Mouse (Mus musculus) E14TG2a.4 (cell line): ENCODE measurements around the gene Hjurp.

ENCODE experiments used
- H3K27me3 ChIP-seq: 2 replicates; pipeline ENCODE4 v1.6.1; 2014; ENCODE audit warnings: low read length, control low read depth; ENCODE audit not compliant: insufficient read depth
- H3K36me3 ChIP-seq: 2 replicates; pipeline ENCODE4 v1.6.1; 2014; ENCODE audit warnings: low read length, control low read depth; ENCODE audit not compliant: insufficient read depth
- H3K4me1 ChIP-seq: replicated peaks from 2 replicates; pipeline ENCODE4 v1.6.1; 2014; ENCODE audit warnings: low read depth, low read length, control low read depth
- H3K4me3 ChIP-seq: replicated peaks from 2 replicates; pipeline ENCODE4 v1.5.1; 2014; ENCODE audit warnings: mild to moderate bottlenecking, low read length
- H3K9me3 ChIP-seq: 2 replicates; pipeline ENCODE4 v1.6.1; 2014; ENCODE audit warnings: low read length, control low read depth
- CTCF ChIP-seq: conservative IDR thresholded peaks from 2 replicates; pipeline ENCODE4 v1.5.1; 2014; ENCODE audit warnings: low read length
- NANOG ChIP-seq: IDR thresholded peaks from 2 replicates; pipeline ENCODE4 v1.6.1; 2014; ENCODE audit warnings: borderline replicate concordance, low read length, mixed read lengths
- POU5F1 ChIP-seq: IDR thresholded peaks from 2 replicates; pipeline ENCODE4 v1.6.1; 2014; ENCODE audit warnings: low read length, borderline replicate concordance

Gene Hjurp

DNA sequence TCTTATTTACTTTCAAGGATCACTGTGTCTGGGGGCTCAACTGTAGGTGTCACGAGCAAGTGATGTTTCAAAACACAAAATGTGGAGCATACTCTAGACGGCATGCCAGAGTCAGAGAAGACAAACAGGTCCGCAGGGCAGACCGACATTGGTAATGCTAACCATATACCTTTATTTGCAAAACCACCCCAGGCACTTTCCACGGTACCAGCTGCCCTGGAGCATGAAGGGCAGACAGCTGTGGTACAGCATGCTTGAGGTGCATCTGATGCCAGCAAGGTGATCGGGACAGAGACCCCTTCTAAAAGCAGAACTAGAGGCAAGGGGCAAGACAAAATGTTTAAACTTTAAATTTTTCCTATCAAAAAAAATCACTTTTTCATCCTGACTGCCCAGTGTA is 14.5 kb downstream of the Hjurp start:
- Histone ChIP-seq H3K27me3 (peaks cover 5% of the 10 kb centered on the region), H3K4me3 (no peak overlapping the region), H3K4me1 (peaks cover 38% of the 10 kb centered on the region), H3K9me3 (peaks cover 77% of the 10 kb centered on the region), H3K36me3 (peaks cover 88% of the 10 kb centered on the region)
- no peak for TF ChIP-seq NANOG
- no peak for TF ChIP-seq POU5F1
- TF ChIP-seq CTCF, result no peak

DNA sequence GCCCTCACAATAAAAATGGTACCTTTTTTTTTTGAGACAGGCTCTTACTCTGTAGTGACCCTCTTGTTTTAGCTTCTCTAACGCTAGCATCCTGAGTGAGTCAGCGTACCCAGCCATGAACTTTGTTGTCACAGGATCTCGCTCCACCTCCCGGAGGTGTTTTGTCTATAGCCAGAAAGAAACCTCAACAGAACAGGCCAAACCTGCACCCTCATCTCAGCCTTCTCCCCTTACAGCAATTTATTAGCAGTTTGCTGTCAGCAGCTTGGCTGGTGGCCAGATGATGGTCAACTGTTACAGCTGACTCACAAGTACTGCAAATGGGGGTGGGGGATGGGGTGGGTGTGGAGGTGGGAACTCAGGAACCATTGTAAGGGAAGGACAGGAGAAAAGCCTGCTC is 15.2 kb downstream of the Hjurp start:
- TF ChIP-seq POU5F1, result no peak
- no peak for TF ChIP-seq CTCF
- TF ChIP-seq NANOG, result no peak
- Histone ChIP-seq H3K4me3 (no peak overlapping the region), H3K27me3 (peaks cover 11% of the 10 kb centered on the region), H3K4me1 (peaks cover 38% of the 10 kb centered on the region), H3K36me3 (peaks cover 80% of the 10 kb centered on the region), H3K9me3 (peaks cover 71% of the 10 kb centered on the region)

GRCm38 (mm10) chr1:88261706-88262105 is 15.7 kb downstream of the Hjurp start:
- Histone ChIP-seq H3K4me1 (peaks cover 38% of the 10 kb centered on the region), H3K4me3 (no peak overlapping the region), H3K27me3 (peaks cover 13% of the 10 kb centered on the region), H3K9me3 (peaks cover 67% of the 10 kb centered on the region), H3K36me3 (peaks cover 75% of the 10 kb centered on the region)
- TF ChIP-seq POU5F1 (no peak), CTCF (no peak), NANOG (no peak)

- H3K4me3 ChIP-seq, result no peak overlapping the region
- H3K4me1 ChIP-seq, result peaks cover 38% of the 10 kb centered on the region
- no peak for TF ChIP-seq CTCF
- no peak for TF ChIP-seq POU5F1
- no peak for TF ChIP-seq NANOG
- peaks cover 66% of the 10 kb centered on the region for H3K36me3 ChIP-seq
- H3K9me3 ChIP-seq, result peaks cover 58% of the 10 kb centered on the region
- peaks cover 21% of the 10 kb centered on the region for H3K27me3 ChIP-seq
These were observed 16.6 kb downstream of the Hjurp start for GRCm38 (mm10) chr1:88260604-88261377.

DNA sequence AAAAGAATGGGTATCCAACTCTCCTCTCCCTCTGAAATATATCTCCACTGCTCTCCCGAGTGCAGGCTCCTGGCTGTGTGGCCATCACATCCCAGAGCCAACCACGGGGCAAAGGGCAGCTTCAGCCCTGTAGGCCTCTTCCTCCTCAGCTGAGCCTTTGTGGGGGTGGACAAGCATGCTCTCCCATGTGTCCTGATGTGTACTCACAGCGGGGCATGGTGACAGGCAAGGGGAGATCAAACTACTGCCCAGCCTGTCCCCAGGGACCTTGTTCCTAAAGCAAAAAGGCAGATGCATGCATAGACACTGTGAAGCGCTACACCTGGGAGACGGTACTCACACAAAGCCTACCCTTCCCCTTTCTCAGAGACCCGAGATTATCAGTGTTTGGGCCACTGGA is 17.3 kb downstream of the Hjurp start:
- TF ChIP-seq CTCF (no peak), NANOG (no peak), POU5F1 (no peak)
- Histone ChIP-seq H3K36me3 (peaks cover 59% of the 10 kb centered on the region), H3K4me1 (peaks cover 37% of the 10 kb centered on the region), H3K9me3 (peaks cover 51% of the 10 kb centered on the region), H3K4me3 (no peak overlapping the region), H3K27me3 (peaks cover 27% of the 10 kb centered on the region)

GRCm38 (mm10) chr1:88259643-88260024 is 17.8 kb downstream of the Hjurp start:
- H3K27me3 ChIP-seq, result peaks cover 32% of the 10 kb centered on the region
- H3K4me1 ChIP-seq, result peaks cover 32% of the 10 kb centered on the region
- H3K36me3 ChIP-seq, result peaks cover 54% of the 10 kb centered on the region
- H3K9me3 ChIP-seq, result peaks cover 46% of the 10 kb centered on the region
- TF ChIP-seq NANOG (no peak), POU5F1 (no peak), CTCF (no peak)
- no peak overlapping the region for H3K4me3 ChIP-seq

- Histone ChIP-seq H3K9me3 (peaks cover 43% of the 10 kb centered on the region), H3K36me3 (peaks cover 49% of the 10 kb centered on the region), H3K4me3 (no peak overlapping the region), H3K4me1 (peaks cover 30% of the 10 kb centered on the region), H3K27me3 (peaks cover 33% of the 10 kb centered on the region)
- TF ChIP-seq NANOG (no peak), POU5F1 (no peak), CTCF (no peak)
These were observed 18.4 kb downstream of the Hjurp start for GRCm38 (mm10) chr1:88258881-88259642.

- TF ChIP-seq POU5F1, result no peak
- no peak for TF ChIP-seq NANOG
- no peak for TF ChIP-seq CTCF
- Histone ChIP-seq H3K27me3 (peaks cover 33% of the 10 kb centered on the region), H3K4me1 (peaks cover 24% of the 10 kb centered on the region), H3K36me3 (peaks cover 42% of the 10 kb centered on the region), H3K4me3 (no peak overlapping the region), H3K9me3 (peaks cover 37% of the 10 kb centered on the region)
These were observed 19.1 kb downstream of the Hjurp start for GRCm38 (mm10) chr1:88258361-88258760.

GRCm38 (mm10) chr1:88257681-88258080 is 19.8 kb downstream of the Hjurp start:
- TF ChIP-seq POU5F1 (0 out of 2 replicates have a peak, but pooled peaks have one; percentile 22), CTCF (no peak; the same call in 1 of the 2 replicates), NANOG (no peak)
- H3K9me3 ChIP-seq, result peaks cover 35% of the 10 kb centered on the region
- peaks cover 17% of the 10 kb centered on the region for H3K4me1 ChIP-seq

More at GRCm38 (mm10) chr1:88257681-88258080, 19.8 kb downstream of the Hjurp start:
- Histone ChIP-seq H3K4me3 (no peak overlapping the region), H3K27me3 (peaks cover 34% of the 10 kb centered on the region), H3K36me3 (peaks cover 35% of the 10 kb centered on the region)
